Mouse (Mus musculus) frontal cortex, adult 2 months (tissue): ENCODE measurements around the gene Plekhg6. TPM values are rescaled to one million over a fixed set of nuclear protein-coding genes. Genes with fewer than 3 reads are reported as not detected.

Experiments
- DNase-seq, 2 experiments: peaks; one replicate each; pipeline ENCODE4 v3.0.0; 2022; ENCODE audit warnings: low spot score in 1 of 2; ENCODE audit errors: extremely low spot score in 1 of 2
- polyA plus RNA-seq: library from polyadenylated mRNA; depleted of rRNA; stranded (reverse); fragments of >200 nt; gene quantifications from 2 replicates; pipeline ENCODE4 v1.2.3, GENCODE M21; 2012

Gene Plekhg6
- polyA plus RNA-seq, 1 experiment: 0.04 TPM

- DNase-seq: no peak
Observed at GRCm38 (mm10) chr6:125386080-125386479, 5.5 kb upstream of the Plekhg6 start.

GRCm38 (mm10) chr6:125385066-125385974 lies 4.7 kb upstream of the Plekhg6 start:
- DNase-seq: peak in 1 of 2 experiments; percentile 52

- DNase-seq: no peak
Observed at GRCm38 (mm10) chr6:125382024-125382423, 1.4 kb upstream of the Plekhg6 start.

- DNase-seq: no peak
Observed at GRCm38 (mm10) chr6:125379781-125380180, 812 bp downstream of the Plekhg6 start.

- DNase-seq: no peak
Observed at GRCm38 (mm10) chr6:125378621-125379020, 2.0 kb downstream of the Plekhg6 start.

- DNase-seq: no peak
Observed at GRCm38 (mm10) chr6:125377582-125378451, 2.8 kb downstream of the Plekhg6 start.

- no peak for DNase-seq
Observed at GRCm38 (mm10) chr6:125377042-125377441, 3.6 kb downstream of the Plekhg6 start.

GRCm38 (mm10) chr6:125367758-125368371 lies 12.7 kb downstream of the Plekhg6 start:
- DNase-seq: no peak

- no peak for DNase-seq
Observed at GRCm38 (mm10) chr6:125366133-125366532, 14.5 kb downstream of the Plekhg6 start.

- no peak for DNase-seq
Observed at GRCm38 (mm10) chr6:125365522-125365921, 15.1 kb downstream of the Plekhg6 start.

- DNase-seq: no peak
Observed at GRCm38 (mm10) chr6:125364448-125364847, 16.1 kb downstream of the Plekhg6 start.

GRCm38 (mm10) chr6:125363451-125364242 lies 16.9 kb downstream of the Plekhg6 start:
- no peak for DNase-seq

- DNase-seq: no peak
Observed at GRCm38 (mm10) chr6:125363021-125363420, 17.6 kb downstream of the Plekhg6 start.

- peak in 1 of 2 experiments; percentile 60 for DNase-seq
Observed at GRCm38 (mm10) chr6:125361467-125362291, 18.9 kb downstream of the Plekhg6 start.

- DNase-seq: no peak
Observed at GRCm38 (mm10) chr6:125360846-125361245, 19.7 kb downstream of the Plekhg6 start.

GRCm38 (mm10) chr6:125359999-125360398 lies 20.6 kb downstream of the Plekhg6 start:
- no peak for DNase-seq

GRCm38 (mm10) chr6:125357334-125357733 lies 23.3 kb downstream of the Plekhg6 start:
- no peak for DNase-seq

- DNase-seq: no peak
Observed at GRCm38 (mm10) chr6:125356264-125356663, 24.3 kb downstream of the Plekhg6 start.

GRCm38 (mm10) chr6:125355197-125355741 lies 25.3 kb downstream of the Plekhg6 start:
- no peak for DNase-seq
